Comparison of ENCODE assay signal across 12 mouse cellular contexts in the genomic region with DNA sequence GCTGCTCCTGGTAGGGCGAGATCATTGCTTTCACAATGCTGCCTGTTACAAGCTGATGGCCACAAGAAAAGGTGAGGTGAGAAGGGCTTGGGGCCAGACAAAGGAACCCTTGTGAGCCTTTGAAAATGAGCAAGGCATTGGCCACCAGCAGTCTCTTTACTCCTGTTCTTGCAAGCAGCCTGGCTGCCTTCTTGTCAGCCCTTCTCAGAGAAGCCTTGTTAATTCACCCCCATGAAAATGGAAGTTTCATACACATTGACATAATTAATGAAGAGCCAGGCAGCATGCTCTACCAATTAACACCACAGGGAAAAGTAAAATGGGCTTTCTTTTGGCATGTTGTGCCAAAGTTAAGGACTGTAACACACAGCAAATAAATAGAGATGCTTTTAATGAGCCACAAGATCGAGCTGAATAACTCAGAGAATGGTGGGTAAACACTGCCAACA.
DNase-seq lines count a peak whose midpoint lies in the region; ATAC-seq and TF ChIP-seq lines count a peak whose summit lies in the region.
"Had no signal": no experiment of that assay in that cellular context is flagged by ENCODE, and none has a peak within 500 bp of the region (broad histone marks: within the 10 kb centered on the region; RNA-seq: fewer than 3 reads in every experiment).

No protein-coding gene starts in this region.

- no peak overlapping the region for H3K4me3 ChIP-seq in forebrain, embryonic 10.5 days
- no peak overlapping the region for H3K4me3 ChIP-seq in hindbrain, embryonic 13.5 days
- H3K4me3 ChIP-seq: erythroblast, embryonic 14.5 days had no signal

- no peaks in the 10 kb centered on the region for H3K36me3 ChIP-seq in forebrain, embryonic 10.5 days (replicated peaks)
- no peaks in the 10 kb centered on the region for H3K36me3 ChIP-seq in hindbrain, embryonic 13.5 days

- H3K9ac ChIP-seq in hindbrain, embryonic 13.5 days = no peak overlapping the region

- ATAC-seq in hindbrain, embryonic 13.5 days (ENCODE audit: low FRiP score) = 0 out of 2 replicates have a peak, but pooled peaks have one; percentile 61

- DNase-seq in layer of hippocampus, adult 9-11 months = peak; percentile 9
- DNase-seq in layer of hippocampus, adult 9-10 months (ENCODE audit: low spot score) = no peak
- peak; percentile 95 for DNase-seq in brain, embryonic 14.5 days (ENCODE audit: low read depth)
- DNase-seq in forebrain, embryonic 10.5 days (ENCODE audit: extremely low spot score, low spot score) = peak; percentile 46
- DNase-seq in thymus, postnatal 10 days (ENCODE audit: low spot score in 2 of 2) = no peak
- DNase-seq in frontal cortex, adult 2 months (ENCODE audit: extremely low spot score in 1 of 2, low spot score in 1 of 2) = no peak
- DNase-seq: adrenal gland, postnatal 25 days; cerebellum, postnatal 36 days had no signal

- TF ChIP-seq CTCF in brain, embryonic 14.5 days (IDR thresholded peaks at IDR 0.05; ENCODE audit: borderline replicate concordance, extremely low read depth, insufficient read depth, insufficient read length) = no peak

- no peak for TF ChIP-seq POLR2A in brain, embryonic 14.5 days (IDR thresholded peaks at IDR 0.05; ENCODE audit: borderline replicate concordance, extremely low read depth, insufficient read depth, insufficient read length, poor library complexity, severe bottlenecking)

- 19% methylated on average over 2 of the region's 2 CpGs for WGBS in forebrain, embryonic 10.5 days
- WGBS in hindbrain, embryonic 13.5 days = 14% methylated on average over 2 of the region's 2 CpGs

- H3K9me3 ChIP-seq in forebrain, embryonic 10.5 days = no peaks in the 10 kb centered on the region
- no peaks in the 10 kb centered on the region for H3K9me3 ChIP-seq in hindbrain, embryonic 13.5 days

- H3K4me1 ChIP-seq in forebrain, embryonic 10.5 days = peaks cover 48% of the 10 kb centered on the region
- peaks cover 32% of the 10 kb centered on the region for H3K4me1 ChIP-seq in hindbrain, embryonic 13.5 days (replicated peaks)

- H3K27ac ChIP-seq in forebrain, embryonic 10.5 days = no peak overlapping the region
- peak overlapping the region; percentile 6; the same call in 1 of the 2 replicates for H3K27ac ChIP-seq in hindbrain, embryonic 13.5 days
- H3K27ac ChIP-seq: stomach, postnatal 0 days had no signal

- peaks cover 94% of the 10 kb centered on the region for H3K27me3 ChIP-seq in forebrain, embryonic 10.5 days (ENCODE audit: poor library complexity, severe bottlenecking)
- peaks cover 56% of the 10 kb centered on the region for H3K27me3 ChIP-seq in hindbrain, embryonic 13.5 days

- no peak overlapping the region for H3K4me2 ChIP-seq in hindbrain, embryonic 13.5 days
- H3K4me2 ChIP-seq: heart, embryonic 11.5 days had no signal

Comparison
In these comparisons a context has a peak if more than half of its experiments do, and no peak if none do; other contexts are left out.
1. DNase-seq: peak in layer of hippocampus, adult 9-11 months (single experiment), brain, embryonic 14.5 days (single experiment) and forebrain, embryonic 10.5 days (single experiment); none in layer of hippocampus, adult 9-10 months (single experiment), thymus, postnatal 10 days (0 of 2) and frontal cortex, adult 2 months (0 of 2).